Mouse (Mus musculus) embryonic facial prominence, embryonic 12.5 days (tissue): Measurements from ENCODE around the gene Arhgap11a. TPM values are rescaled to one million over a fixed set of nuclear protein-coding genes. Genes with fewer than 3 reads are reported as not detected.

ENCODE experiments used
- ATAC-seq: fragments of 200-750 bp; cut with Nextera tagmentation; 2 replicates; pipeline ENCODE4 v1.8.0; 2017; ENCODE audit not compliant: insufficient number of reproducible peaks, insufficient read depth, low FRiP score, low TSS enrichment
- H3K27ac ChIP-seq: fragments of 300-500 bp; sonication (generic); 2 replicates; pipeline ENCODE4 v1.5.1; 2016; ENCODE audit warnings: mild to moderate bottlenecking
- H3K27me3 ChIP-seq: fragments of 300-500 bp; sonication (generic); 2 replicates; pipeline ENCODE4 v1.6.1; 2016; ENCODE audit warnings: mild to moderate bottlenecking, moderate library complexity
- H3K36me3 ChIP-seq: fragments of 300-500 bp; sonication (generic); 2 replicates; pipeline ENCODE4 v1.6.1; 2016; ENCODE audit warnings: mild to moderate bottlenecking
- H3K4me1 ChIP-seq: fragments of 300-500 bp; sonication (generic); 2 replicates; pipeline ENCODE4 v1.6.1; 2016
- H3K4me2 ChIP-seq: fragments of 300-500 bp; sonication (generic); replicated peaks from 2 replicates; pipeline ENCODE4 v1.6.1; 2016; ENCODE audit warnings: mild to moderate bottlenecking, moderate library complexity
- H3K4me3 ChIP-seq: fragments of 300-500 bp; sonication (generic); 2 replicates; pipeline ENCODE4 v1.5.1; 2016; ENCODE audit warnings: mild to moderate bottlenecking
- H3K9ac ChIP-seq: fragments of 300-500 bp; sonication (generic); 2 replicates; pipeline ENCODE4 v1.6.1; 2016; ENCODE audit warnings: mild to moderate bottlenecking, moderate library complexity
- H3K9me3 ChIP-seq: fragments of 300-500 bp; sonication (generic); 2 replicates; pipeline ENCODE4 v1.6.1; 2016; ENCODE audit warnings: mild to moderate bottlenecking, moderate library complexity
- WGBS: fragments of 180-500 bp; shearing (Covaris S2); methylation state at CpG from one replicate; pipeline ENCODE4 v1.1.7; 2016; 5-methylcytosine and 5-hydroxymethylcytosine counted together
- polyA plus RNA-seq: library from polyadenylated mRNA; unstranded; fragments of >200 nt; fragmentation: Nextera tagmentation; extraction: Ambion mirVana; gene quantifications from 2 replicates; pipeline ENCODE4 v1.2.1, GENCODE M21; 2016

Arhgap11a gene
- polyA plus RNA-seq, 1 experiment from 2014 or later: 40.7 TPM

GRCm38 (mm10) chr2:113839488-113839887 is 9.0 kb downstream of the Arhgap11a start:
- no peak for ATAC-seq
- H3K4me1 ChIP-seq: no peaks in the 10 kb centered on the region
- no peaks in the 10 kb centered on the region for H3K27me3 ChIP-seq
- no peak overlapping the region for H3K4me3 ChIP-seq
- no peaks in the 10 kb centered on the region for H3K9me3 ChIP-seq
- H3K4me2 ChIP-seq: no peak overlapping the region
- H3K27ac ChIP-seq: no peak overlapping the region
- no peak overlapping the region for H3K9ac ChIP-seq
- peaks cover 60% of the 10 kb centered on the region for H3K36me3 ChIP-seq
- WGBS: 82% methylated on average over 4 of the region's 4 CpGs

DNA sequence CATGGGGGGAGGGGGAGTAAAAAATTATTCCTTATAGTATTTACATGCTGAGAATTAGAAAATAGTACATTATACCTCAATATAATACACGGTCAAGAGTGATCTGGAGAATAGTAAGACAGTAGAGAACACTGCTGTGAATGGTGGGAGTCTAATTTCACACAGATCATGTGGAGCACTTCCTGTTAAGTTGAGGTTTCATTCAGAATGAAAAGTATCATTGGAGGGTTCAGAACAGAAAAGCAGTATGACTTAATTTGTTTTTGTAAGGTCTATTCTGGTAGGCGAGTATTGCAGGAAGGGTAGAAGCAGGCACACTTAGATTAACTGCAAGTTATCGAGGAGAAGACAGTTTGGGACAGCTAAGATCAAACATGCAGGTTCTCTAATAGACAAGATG is 13.2 kb downstream of the Arhgap11a start:
- Histone ChIP-seq H3K4me2 (no peak overlapping the region), H3K9me3 (no peaks in the 10 kb centered on the region), H3K9ac (no peak overlapping the region), H3K4me1 (no peaks in the 10 kb centered on the region), H3K4me3 (no peak overlapping the region), H3K27ac (no peak overlapping the region), H3K27me3 (no peaks in the 10 kb centered on the region), H3K36me3 (peaks cover 54% of the 10 kb centered on the region)
- no peak for ATAC-seq
- WGBS: 89% methylated on average over 3 of the region's 3 CpGs

DNA sequence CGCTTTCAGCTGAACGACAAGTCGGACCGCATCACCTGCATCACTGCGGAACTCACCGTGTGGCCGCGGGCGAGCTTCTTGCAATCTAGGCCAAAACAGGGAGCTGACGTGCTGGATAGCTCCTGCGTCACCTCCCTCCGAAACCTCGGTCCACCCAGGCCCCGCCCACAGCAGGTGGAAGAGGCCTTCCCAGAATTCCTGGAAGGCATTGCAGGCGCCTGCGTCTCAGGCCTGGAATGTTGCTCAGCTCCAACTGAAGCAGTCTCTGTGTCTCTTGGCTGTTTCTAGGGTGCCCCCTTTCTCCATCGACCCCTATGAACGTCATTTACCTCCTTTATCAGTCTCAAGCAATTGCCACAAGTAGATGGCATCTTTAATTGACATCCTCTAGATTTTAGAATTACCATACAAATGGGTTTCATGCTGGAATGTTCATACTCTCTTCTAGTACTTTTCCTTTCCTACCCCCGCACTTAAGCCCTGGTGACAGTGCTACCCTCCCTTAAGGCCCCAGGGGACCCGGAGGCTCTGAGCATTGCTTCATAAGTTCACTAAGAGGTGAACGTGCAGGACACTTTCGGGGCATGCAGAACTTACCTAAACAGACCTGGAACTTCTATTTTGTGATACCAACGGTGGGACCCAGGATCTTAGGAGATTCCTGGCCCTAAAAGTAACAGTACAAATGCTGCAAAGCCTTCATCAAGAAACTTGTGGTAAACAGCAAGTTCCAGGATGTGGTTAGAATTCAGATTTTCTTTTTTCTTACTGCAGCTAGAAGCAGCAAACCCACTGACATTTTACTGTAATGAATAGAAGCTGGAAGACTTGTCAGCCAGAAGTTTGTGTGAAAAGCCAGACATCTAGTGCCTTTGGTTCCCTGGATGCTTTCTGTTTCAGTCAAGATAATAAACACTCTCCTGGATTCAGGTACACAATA is 19.2 kb downstream of the Arhgap11a start, which contains the start of gene Scg5:
TSS of gene Scg5 (minus strand) at position 179 of the 940 bp plus-strand sequence.
- WGBS: 9% methylated on average over 23 of the region's 23 CpGs
- H3K36me3 ChIP-seq: peaks cover 18% of the 10 kb centered on the region
- H3K27ac ChIP-seq: no peak within 1 kb of the TSS
- H3K27me3 ChIP-seq: no peaks in the 10 kb centered on the region
- H3K4me3 ChIP-seq: peak within 1 kb of the TSS; percentile 36
- 0 out of 2 replicates have a peak within 1 kb of the TSS, but pooled peaks have one; percentile 15 for H3K9ac ChIP-seq
- ATAC-seq: peak; percentile 83
- no peaks in the 10 kb centered on the region for H3K9me3 ChIP-seq
- H3K4me1 ChIP-seq: peaks cover 16% of the 10 kb centered on the region
- H3K4me2 ChIP-seq: peak within 1 kb of the TSS; percentile 53

GRCm38 (mm10) chr2:113828086-113828942 is 20.1 kb downstream of the Arhgap11a start:
- no peak overlapping the region for H3K27ac ChIP-seq
- 18% methylated on average over 17 of the region's 17 CpGs for WGBS
- ATAC-seq: peak; percentile 50

DNA sequence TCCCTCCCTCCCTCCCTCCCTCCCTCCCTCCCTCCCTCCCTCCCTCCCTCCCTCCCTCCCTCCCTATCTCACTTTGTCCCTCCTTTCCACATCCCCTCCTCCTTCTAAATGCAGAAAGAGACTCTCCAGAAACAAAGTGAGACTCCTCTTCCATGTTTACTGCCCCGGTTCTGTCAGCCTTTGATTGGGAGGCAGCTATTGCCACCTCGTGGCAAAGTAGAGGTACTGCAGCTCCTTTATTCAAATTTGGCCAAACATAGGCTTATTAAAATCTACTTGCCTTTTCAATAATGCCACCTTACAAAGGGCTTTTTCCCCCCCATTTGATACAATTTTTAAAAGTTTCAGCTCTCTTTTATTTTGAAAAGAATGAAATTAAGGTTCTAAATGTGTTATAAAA is 24.6 kb downstream of the Arhgap11a start:
- Histone ChIP-seq H3K27ac (no peak overlapping the region), H3K9ac (no peak overlapping the region), H3K4me2 (no peak overlapping the region), H3K9me3 (no peaks in the 10 kb centered on the region), H3K27me3 (no peaks in the 10 kb centered on the region), H3K4me1 (peaks cover 10% of the 10 kb centered on the region), H3K36me3 (no peaks in the 10 kb centered on the region), H3K4me3 (no peak overlapping the region)
- WGBS: 0% methylated on average over 2 of the region's 2 CpGs
- ATAC-seq: no peak

More at GRCm38 (mm10) chr2:113828086-113828942, 20.1 kb downstream of the Arhgap11a start:
- Histone ChIP-seq H3K9ac (0 out of 2 replicates have a peak overlapping the region, but pooled peaks have one; percentile 15), H3K4me2 (peak overlapping the region; percentile 53), H3K4me1 (peaks cover 16% of the 10 kb centered on the region), H3K36me3 (peaks cover 10% of the 10 kb centered on the region), H3K4me3 (peak overlapping the region; percentile 36), H3K27me3 (no peaks in the 10 kb centered on the region), H3K9me3 (no peaks in the 10 kb centered on the region)

DNA sequence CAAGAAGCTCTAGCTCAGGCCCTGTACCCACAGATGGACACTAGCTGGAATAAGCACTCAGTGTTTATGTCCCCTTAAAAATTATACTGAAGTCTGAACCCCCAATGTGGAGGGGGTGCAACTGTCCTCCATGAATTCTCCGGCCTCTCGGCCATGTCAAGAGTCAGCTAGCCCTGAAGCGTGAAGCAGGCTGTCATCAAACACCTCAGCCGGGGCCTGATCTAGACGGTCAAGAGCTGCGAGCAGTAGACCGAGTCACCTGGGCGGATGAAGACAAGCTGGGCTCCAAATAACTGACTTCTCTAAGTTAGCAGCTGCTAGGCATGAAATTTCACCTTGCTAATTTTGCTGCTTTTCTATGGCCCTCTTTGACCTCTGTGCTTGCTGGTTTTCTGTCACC is 26.1 kb downstream of the Arhgap11a start:
- WGBS: 92% methylated on average over 8 of the region's 8 CpGs
- Histone ChIP-seq H3K4me1 (0 out of 2 replicates have a peak, but pooled peaks cover 4% of the 10 kb centered on the region), H3K4me3 (no peak overlapping the region), H3K4me2 (no peak overlapping the region), H3K27ac (no peak overlapping the region), H3K9me3 (no peaks in the 10 kb centered on the region), H3K36me3 (no peaks in the 10 kb centered on the region), H3K27me3 (no peaks in the 10 kb centered on the region), H3K9ac (no peak overlapping the region)
- ATAC-seq: no peak

DNA sequence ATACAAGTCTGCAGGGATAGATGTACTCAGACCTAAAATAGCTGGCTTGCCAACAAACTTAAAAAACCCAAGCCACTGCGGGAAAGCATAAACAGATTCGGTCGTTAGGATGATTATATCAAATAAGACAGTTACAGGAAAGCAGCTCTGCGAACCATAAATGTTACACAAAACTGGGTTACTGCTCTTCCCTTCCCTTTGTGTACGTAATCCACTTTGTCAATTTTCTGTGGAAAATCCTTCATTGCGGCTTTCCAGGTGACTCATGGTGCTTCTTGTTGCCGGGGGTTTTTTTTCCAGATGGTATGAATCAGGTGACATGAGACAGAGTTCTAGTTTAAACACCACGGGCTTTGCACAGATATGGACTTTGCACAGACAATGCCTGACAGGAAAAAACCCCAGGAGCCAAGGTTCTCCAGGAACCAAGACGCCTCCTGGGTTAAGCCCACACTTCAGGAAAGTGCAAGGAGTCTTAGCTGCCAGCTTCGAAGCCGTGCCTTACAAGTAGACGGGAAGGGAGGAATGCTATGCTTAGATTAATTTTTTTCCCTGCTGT is 27.2 kb downstream of the Arhgap11a start:
- 50% methylated on average over 12 of the region's 12 CpGs for WGBS
- no peak overlapping the region for H3K4me2 ChIP-seq

DNA sequence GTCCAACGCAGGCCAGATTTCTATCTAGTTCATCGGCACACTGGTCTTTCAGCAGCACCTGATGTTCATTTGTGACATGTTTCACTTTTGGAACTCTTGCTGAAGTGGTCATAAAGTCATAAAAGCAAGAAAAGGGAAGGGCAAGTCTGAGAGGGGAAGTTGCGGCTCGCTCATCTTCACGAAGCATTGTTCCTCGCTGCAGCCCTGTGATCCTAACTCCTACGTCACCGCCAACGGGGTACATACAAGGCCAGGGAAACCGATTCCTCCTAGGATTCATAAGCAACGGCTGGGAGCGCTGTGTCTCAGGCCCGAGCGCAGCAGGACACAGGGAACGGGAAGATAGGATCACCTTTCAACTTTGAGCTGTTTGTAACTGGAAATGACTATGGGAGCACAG is 28.3 kb downstream of the Arhgap11a start:
- no peaks in the 10 kb centered on the region for H3K9me3 ChIP-seq
- no peak overlapping the region for H3K4me3 ChIP-seq
- H3K4me2 ChIP-seq: no peak overlapping the region
- no peaks in the 10 kb centered on the region for H3K4me1 ChIP-seq
- ATAC-seq: no peak
- no peaks in the 10 kb centered on the region for H3K27me3 ChIP-seq
- H3K27ac ChIP-seq: no peak overlapping the region
- 92% methylated on average over 15 of the region's 15 CpGs for WGBS
- H3K36me3 ChIP-seq: no peaks in the 10 kb centered on the region
- H3K9ac ChIP-seq: no peak overlapping the region

More for the DNA sequence above, 27.2 kb downstream of the Arhgap11a start:
- Histone ChIP-seq H3K36me3 (no peaks in the 10 kb centered on the region), H3K9me3 (no peaks in the 10 kb centered on the region), H3K9ac (no peak overlapping the region), H3K4me3 (no peak overlapping the region), H3K27me3 (no peaks in the 10 kb centered on the region), H3K27ac (no peak overlapping the region), H3K4me1 (0 out of 2 replicates have a peak, but pooled peaks cover 2% of the 10 kb centered on the region)
- no peak for ATAC-seq

GRCm38 (mm10) chr2:113817681-113818606 is 30.5 kb downstream of the Arhgap11a start:
- H3K4me3 ChIP-seq: no peak overlapping the region

GRCm38 (mm10) chr2:113807640-113808039 is 40.8 kb downstream of the Arhgap11a start:
- no peaks in the 10 kb centered on the region for H3K27me3 ChIP-seq
- H3K36me3 ChIP-seq: no peaks in the 10 kb centered on the region
- H3K27ac ChIP-seq: no peak overlapping the region
- H3K9me3 ChIP-seq: no peaks in the 10 kb centered on the region
- H3K4me3 ChIP-seq: no peak overlapping the region
- no peak overlapping the region for H3K9ac ChIP-seq
- H3K4me2 ChIP-seq: no peak overlapping the region
- H3K4me1 ChIP-seq: no peaks in the 10 kb centered on the region
- ATAC-seq: no peak
- 19% methylated on average over 9 of the region's 9 CpGs for WGBS

More at GRCm38 (mm10) chr2:113817681-113818606, 30.5 kb downstream of the Arhgap11a start:
- no peak overlapping the region for H3K27ac ChIP-seq
- no peak overlapping the region for H3K4me2 ChIP-seq
- no peaks in the 10 kb centered on the region for H3K27me3 ChIP-seq
- no peaks in the 10 kb centered on the region for H3K36me3 ChIP-seq
- ATAC-seq: no peak
- WGBS: 65% methylated on average over 14 of the region's 14 CpGs
- no peak overlapping the region for H3K9ac ChIP-seq
- H3K9me3 ChIP-seq: no peaks in the 10 kb centered on the region
- H3K4me1 ChIP-seq: no peaks in the 10 kb centered on the region
